Mouse (Mus musculus): ENCODE results near the gene Trip10. TPM values are rescaled to one million over a fixed set of nuclear protein-coding genes. Genes with fewer than 3 reads are reported as not detected.

The Trip10 gene
- polyA plus RNA-seq, 2 experiments: 6.0 to 6.6 TPM

GRCm38 (mm10) chr17:57246663-57247392 lies 2.4 kb upstream of the Trip10 start:
- H3K9me3 ChIP-seq (ENCODE audit: control insufficient read depth, low read length): no peaks in the 10 kb centered on the region
- WGBS (ENCODE audit: insufficient replicate concordance): 5% methylated on average over 18 of the region's 18 CpGs
- no peaks in the 10 kb centered on the region for H3K36me3 ChIP-seq (replicated peaks; ENCODE audit: control insufficient read depth, insufficient read depth, low read depth)
- H3K4me3 ChIP-seq (ENCODE audit: insufficient read depth in 1 of 2, low read depth in 2 of 2, low read length in 2 of 2): peak overlapping the region; percentile 82 to 92
- H3K4me2 ChIP-seq (ENCODE audit: low read depth): peak overlapping the region; percentile 81
- peak overlapping the region; percentile 80 for H3K9ac ChIP-seq (replicated peaks)
- H3K4me1 ChIP-seq (replicated peaks; ENCODE audit: control insufficient read depth in 2 of 2, insufficient read depth in 2 of 2, low read length in 1 of 2): peaks cover 7 to 14% of the 10 kb centered on the region in 2 experiments
- ATAC-seq (ENCODE audit: insufficient read depth): no peak
- peaks cover 2% of the 10 kb centered on the region; the same call in 1 of the 2 replicates for H3K27me3 ChIP-seq (ENCODE audit: control insufficient read depth, insufficient read depth, low read length)
- TF ChIP-seq CTCF (IDR thresholded peaks at IDR 0.05; ENCODE audit: low read depth) (peak; percentile 46), EP300 (IDR thresholded peaks at IDR 0.05; ENCODE audit: low read depth) (no peak)
- no peak for DNase-seq (ENCODE audit: low read depth in 3 of 3, low spot score in 3 of 3)
- H3K27ac ChIP-seq: peak overlapping the region; percentile 13

DNA sequence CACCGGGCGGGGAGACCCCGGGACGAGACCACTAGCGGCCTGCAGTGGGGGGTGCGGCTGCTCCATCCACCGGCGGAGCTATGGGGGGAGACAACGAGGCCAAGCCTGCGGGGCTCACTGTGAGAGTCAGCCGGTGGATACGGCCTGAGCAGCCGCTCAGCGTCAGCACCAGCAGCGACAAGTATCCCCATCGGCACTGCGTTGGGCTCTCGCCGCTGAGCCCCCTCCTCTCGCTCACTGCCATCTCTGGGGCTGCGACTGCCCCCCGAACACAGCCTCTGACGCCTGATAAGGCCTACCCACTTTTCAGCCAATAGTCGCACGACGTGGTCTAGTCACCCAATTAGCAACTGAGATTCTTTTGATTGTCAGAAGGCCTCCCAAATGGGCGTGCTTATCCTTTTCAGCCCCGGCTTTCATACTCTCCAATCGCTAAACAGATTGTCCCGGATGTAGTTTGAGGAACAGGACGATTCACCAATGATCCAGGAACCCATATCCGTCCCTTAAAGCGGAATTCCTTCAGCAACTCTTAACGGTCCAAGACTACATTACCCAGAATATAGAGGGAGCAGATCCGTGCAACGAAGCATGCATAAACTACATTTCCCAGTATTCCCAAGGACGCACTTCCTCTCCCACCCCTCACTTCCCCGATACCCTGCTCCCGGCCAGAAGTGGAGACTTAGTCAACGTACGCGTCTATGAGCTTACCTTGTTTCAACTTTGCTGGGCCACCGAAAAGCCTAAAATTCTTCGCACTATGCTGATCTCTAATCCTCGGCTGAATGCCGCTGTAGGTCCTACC lies 1.7 kb upstream of the Trip10 start:
- Histone ChIP-seq H3K9me3 (ENCODE audit: control insufficient read depth, low read length) (no peaks in the 10 kb centered on the region), H3K4me3 (ENCODE audit: insufficient read depth in 1 of 2, low read depth in 2 of 2, low read length in 2 of 2) (peak overlapping the region; percentile 82 to 92), H3K27ac (peak overlapping the region; percentile 70), H3K4me1 (replicated peaks; ENCODE audit: control insufficient read depth in 2 of 2, insufficient read depth in 2 of 2, low read length in 1 of 2) (peaks cover 7 to 14% of the 10 kb centered on the region in 2 experiments), H3K4me2 (ENCODE audit: low read depth) (peak overlapping the region; percentile 81), H3K27me3 (ENCODE audit: control insufficient read depth, insufficient read depth, low read length) (peaks cover 2% of the 10 kb centered on the region; the same call in 1 of the 2 replicates), H3K9ac (replicated peaks) (peak overlapping the region; percentile 80), H3K36me3 (replicated peaks; ENCODE audit: control insufficient read depth, insufficient read depth, low read depth) (no peaks in the 10 kb centered on the region)
- under 1% methylated on average over 45 of the region's 46 CpGs for WGBS (ENCODE audit: insufficient replicate concordance)
- TF ChIP-seq CTCF (IDR thresholded peaks at IDR 0.05; ENCODE audit: low read depth): 0 out of 2 replicates have a peak, but pooled peaks have one; percentile 30
- TF ChIP-seq EP300 (IDR thresholded peaks at IDR 0.05; ENCODE audit: low read depth): peak; percentile 40
- ATAC-seq (ENCODE audit: insufficient read depth): peak; percentile 85
- DNase-seq (ENCODE audit: low read depth in 3 of 3, low spot score in 3 of 3): peak; percentile 98 to 99 (median 98)

- under 1% methylated on average over 12 of the region's 12 CpGs for WGBS (ENCODE audit: insufficient replicate concordance)
- ATAC-seq (ENCODE audit: insufficient read depth): peak; percentile 57
These were observed 1.0 kb upstream of the Trip10 start, which contains the start of gene Gpr108 for GRCm38 (mm10) chr17:57248201-57248699. Gene Gpr108, minus strand, starts transcription at chr17:57248446.

DNA sequence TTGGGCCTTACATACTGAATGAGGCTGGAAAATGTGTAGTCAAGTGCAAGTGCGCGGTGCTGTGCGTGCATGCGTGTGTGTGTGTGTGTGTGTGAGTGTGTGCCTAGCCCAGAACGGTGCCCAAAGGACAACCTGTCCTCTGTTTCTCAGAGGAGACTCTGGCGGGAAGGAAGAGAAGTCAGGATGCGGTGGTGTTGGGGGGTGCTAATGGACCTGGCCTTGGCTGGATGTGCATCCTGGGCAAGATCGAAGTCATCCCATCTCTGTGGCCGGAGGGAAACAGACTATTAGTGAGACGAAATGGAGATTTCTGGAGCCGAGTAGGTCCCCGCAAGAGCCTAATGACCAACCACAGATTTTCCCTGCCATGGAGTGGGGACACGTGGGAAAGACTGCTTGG lies 484 bp upstream of the Trip10 start:
- no peak for ATAC-seq (ENCODE audit: insufficient read depth)
- DNase-seq (ENCODE audit: low read depth in 3 of 3, low spot score in 3 of 3): no peak
- peak overlapping the region; percentile 70; the same call in 1 of the 2 replicates for H3K9ac ChIP-seq (replicated peaks)
- H3K4me3 ChIP-seq (ENCODE audit: insufficient read depth in 1 of 2, low read depth in 2 of 2, low read length in 2 of 2): peak overlapping the region; percentile 82 to 90
- no peaks in the 10 kb centered on the region for H3K36me3 ChIP-seq (replicated peaks; ENCODE audit: control insufficient read depth, insufficient read depth, low read depth)
- WGBS (ENCODE audit: insufficient replicate concordance): 12% methylated on average over 13 of the region's 13 CpGs
- peak overlapping the region; percentile 70 for H3K27ac ChIP-seq
- TF ChIP-seq CTCF (IDR thresholded peaks at IDR 0.05; ENCODE audit: low read depth) (no peak), EP300 (IDR thresholded peaks at IDR 0.05; ENCODE audit: low read depth) (no peak)
- H3K4me2 ChIP-seq (ENCODE audit: low read depth): peak overlapping the region; percentile 81
- H3K27me3 ChIP-seq (ENCODE audit: control insufficient read depth, insufficient read depth, low read length): peaks cover 2% of the 10 kb centered on the region; the same call in 1 of the 2 replicates
- no peaks in the 10 kb centered on the region for H3K9me3 ChIP-seq (ENCODE audit: control insufficient read depth, low read length)
- H3K4me1 ChIP-seq (replicated peaks; ENCODE audit: control insufficient read depth in 2 of 2, insufficient read depth in 2 of 2, low read length in 1 of 2): peaks cover 7 to 14% of the 10 kb centered on the region in 2 experiments

More at GRCm38 (mm10) chr17:57248201-57248699, 1.0 kb upstream of the Trip10 start, which contains the start of gene Gpr108:
- peak; percentile 93 for TF ChIP-seq CTCF (IDR thresholded peaks at IDR 0.05; ENCODE audit: low read depth)
- no peak for TF ChIP-seq EP300 (IDR thresholded peaks at IDR 0.05; ENCODE audit: low read depth)
- Histone ChIP-seq H3K36me3 (replicated peaks; ENCODE audit: control insufficient read depth, insufficient read depth, low read depth) (no peaks in the 10 kb centered on the region), H3K9ac (replicated peaks) (peak within 1 kb of the TSS; percentile 80), H3K4me3 (ENCODE audit: insufficient read depth in 1 of 2, low read depth in 2 of 2, low read length in 2 of 2) (peak within 1 kb of the TSS; percentile 82 to 92), H3K27me3 (ENCODE audit: control insufficient read depth, insufficient read depth, low read length) (peaks cover 2% of the 10 kb centered on the region; the same call in 1 of the 2 replicates), H3K4me2 (ENCODE audit: low read depth) (peak within 1 kb of the TSS; percentile 81), H3K9me3 (ENCODE audit: control insufficient read depth, low read length) (no peaks in the 10 kb centered on the region), H3K27ac (peak within 1 kb of the TSS; percentile 70), H3K4me1 (replicated peaks; ENCODE audit: control insufficient read depth in 2 of 2, insufficient read depth in 2 of 2, low read length in 1 of 2) (peaks cover 7 to 14% of the 10 kb centered on the region in 2 experiments)
- DNase-seq (ENCODE audit: low read depth in 3 of 3, low spot score in 3 of 3): peak; percentile 74 to 85 (median 78)
